Mouse (Mus musculus): ENCODE measurements around the gene Smim20. TPM values are rescaled to one million over a fixed set of nuclear protein-coding genes. Genes with fewer than 3 reads are reported as not detected.

Smim20 gene
- polyA plus RNA-seq, 1 experiment from 2014 or later: 82.0 TPM

GRCm38 (mm10) chr5:53273699-53274430 lies 7.0 kb downstream of the Smim20 start:
- no peak for DNase-seq (ENCODE audit: low spot score)
- no peaks in the 10 kb centered on the region for H3K9me3 ChIP-seq (ENCODE audit: control insufficient read depth, low read length)
- H3K4me2 ChIP-seq (replicated peaks): no peak overlapping the region
- H3K9ac ChIP-seq: no peak overlapping the region
- H3K27ac ChIP-seq: no peak overlapping the region
- H3K4me1 ChIP-seq (replicated peaks; ENCODE audit: control insufficient read depth, insufficient read depth, low read length): peaks cover 28% of the 10 kb centered on the region
- H3K27me3 ChIP-seq (ENCODE audit: control insufficient read depth, insufficient read depth, low read length): no peaks in the 10 kb centered on the region
- 94% methylated on average over 5 of the region's 5 CpGs for WGBS
- peaks cover 12% of the 10 kb centered on the region; the same call in 1 of the 2 replicates for H3K36me3 ChIP-seq (replicated peaks; ENCODE audit: control insufficient read depth, insufficient read depth)
- ATAC-seq (ENCODE audit: low FRiP score): no peak
- H3K4me3 ChIP-seq (replicated peaks; ENCODE audit: low read length): no peak overlapping the region

DNA sequence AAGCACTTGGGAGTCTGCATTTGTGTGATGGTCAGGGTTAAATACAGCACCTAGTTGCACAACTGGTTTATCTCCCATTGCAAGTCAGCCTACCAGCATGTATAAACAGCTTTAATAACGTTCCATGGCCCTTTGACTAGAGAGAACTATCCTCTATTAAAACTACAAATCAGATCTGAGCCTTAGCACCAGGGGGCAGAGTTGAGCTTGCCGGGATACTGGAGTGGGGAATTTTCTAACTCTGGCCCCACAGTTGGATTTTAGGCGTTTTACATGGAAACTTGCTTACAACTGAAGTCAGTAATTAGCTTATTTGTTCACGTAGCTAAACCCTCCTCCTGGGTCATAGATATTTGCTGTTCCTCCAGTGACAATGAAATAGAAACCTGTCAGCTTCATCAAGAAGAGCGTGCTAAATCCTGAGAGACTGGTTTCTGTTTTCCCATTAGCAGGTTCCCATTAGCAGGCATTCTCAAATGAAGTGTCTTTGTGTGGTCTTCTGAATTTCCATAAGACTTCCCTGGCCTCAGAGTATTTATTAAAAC lies 8.0 kb downstream of the Smim20 start:
- Histone ChIP-seq H3K4me3 (replicated peaks; ENCODE audit: low read length) (no peak overlapping the region), H3K4me2 (replicated peaks) (no peak overlapping the region), H3K27me3 (ENCODE audit: control insufficient read depth, insufficient read depth, low read length) (no peaks in the 10 kb centered on the region), H3K9ac (no peak overlapping the region), H3K27ac (no peak overlapping the region), H3K9me3 (ENCODE audit: control insufficient read depth, low read length) (no peaks in the 10 kb centered on the region), H3K36me3 (replicated peaks; ENCODE audit: control insufficient read depth, insufficient read depth) (peaks cover 13% of the 10 kb centered on the region; the same call in 1 of the 2 replicates), H3K4me1 (replicated peaks; ENCODE audit: control insufficient read depth, insufficient read depth, low read length) (peaks cover 28% of the 10 kb centered on the region)
- DNase-seq (ENCODE audit: low spot score) (no peak), ATAC-seq (ENCODE audit: low FRiP score) (no peak)
- 49% methylated on average over 5 of the region's 5 CpGs for WGBS

DNA sequence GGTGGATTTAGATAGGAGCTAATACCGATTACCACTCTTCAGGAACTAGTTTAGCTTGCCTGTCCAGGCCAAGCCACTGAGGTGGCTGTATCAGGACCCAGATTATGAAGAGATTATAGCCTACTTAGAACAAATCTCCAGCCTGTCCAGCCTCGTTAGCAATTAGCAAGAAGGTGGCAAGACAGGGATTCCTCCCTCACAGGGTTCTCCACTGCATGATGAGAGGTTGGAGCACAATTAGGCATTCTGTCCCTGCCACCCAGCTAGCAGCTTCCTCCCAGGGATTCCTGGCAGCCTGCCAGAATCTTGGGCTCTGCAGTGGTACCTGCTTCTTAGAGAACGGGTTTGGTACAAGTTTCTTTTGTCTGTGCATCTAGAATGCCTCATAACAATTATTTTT lies 8.5 kb downstream of the Smim20 start:
- Histone ChIP-seq H3K4me1 (replicated peaks; ENCODE audit: control insufficient read depth, insufficient read depth, low read length) (peaks cover 28% of the 10 kb centered on the region), H3K9me3 (ENCODE audit: control insufficient read depth, low read length) (no peaks in the 10 kb centered on the region), H3K27ac (no peak overlapping the region), H3K4me3 (replicated peaks; ENCODE audit: low read length) (no peak overlapping the region), H3K36me3 (replicated peaks; ENCODE audit: control insufficient read depth, insufficient read depth) (peaks cover 13% of the 10 kb centered on the region; the same call in 1 of the 2 replicates), H3K27me3 (ENCODE audit: control insufficient read depth, insufficient read depth, low read length) (no peaks in the 10 kb centered on the region), H3K4me2 (replicated peaks) (no peak overlapping the region), H3K9ac (no peak overlapping the region)
- peak; percentile 29; the same call in 1 of the 2 replicates for ATAC-seq (ENCODE audit: low FRiP score)
- DNase-seq (ENCODE audit: low spot score): no peak
- WGBS: 59% methylated on average over 3 of the region's 3 CpGs

- Histone ChIP-seq H3K27me3 (ENCODE audit: control insufficient read depth, insufficient read depth, low read length) (no peaks in the 10 kb centered on the region), H3K9me3 (ENCODE audit: control insufficient read depth, low read length) (no peaks in the 10 kb centered on the region), H3K27ac (no peak overlapping the region), H3K4me2 (replicated peaks) (no peak overlapping the region), H3K4me1 (replicated peaks; ENCODE audit: control insufficient read depth, insufficient read depth, low read length) (peaks cover 28% of the 10 kb centered on the region), H3K4me3 (replicated peaks; ENCODE audit: low read length) (no peak overlapping the region), H3K36me3 (replicated peaks; ENCODE audit: control insufficient read depth, insufficient read depth) (peaks cover 13% of the 10 kb centered on the region; the same call in 1 of the 2 replicates), H3K9ac (no peak overlapping the region)
- ATAC-seq (ENCODE audit: low FRiP score) (no peak), DNase-seq (ENCODE audit: low spot score) (no peak)
- WGBS: 59% methylated on average over 5 of the region's 5 CpGs
Measured at GRCm38 (mm10) chr5:53276470-53277022, 9.7 kb downstream of the Smim20 start.

GRCm38 (mm10) chr5:53277716-53278263 lies 10.9 kb downstream of the Smim20 start:
- Histone ChIP-seq H3K36me3 (replicated peaks; ENCODE audit: control insufficient read depth, insufficient read depth) (peaks cover 13% of the 10 kb centered on the region; the same call in 1 of the 2 replicates), H3K27me3 (ENCODE audit: control insufficient read depth, insufficient read depth, low read length) (no peaks in the 10 kb centered on the region), H3K9ac (no peak overlapping the region), H3K4me3 (replicated peaks; ENCODE audit: low read length) (no peak overlapping the region), H3K9me3 (ENCODE audit: control insufficient read depth, low read length) (no peaks in the 10 kb centered on the region), H3K4me2 (replicated peaks) (no peak overlapping the region), H3K27ac (0 out of 2 replicates have a peak overlapping the region, but pooled peaks have one; percentile 26), H3K4me1 (replicated peaks; ENCODE audit: control insufficient read depth, insufficient read depth, low read length) (peaks cover 28% of the 10 kb centered on the region)
- DNase-seq (ENCODE audit: low spot score) (no peak), ATAC-seq (ENCODE audit: low FRiP score) (peak; percentile 77)
- 49% methylated on average over 4 of the region's 4 CpGs for WGBS

DNA sequence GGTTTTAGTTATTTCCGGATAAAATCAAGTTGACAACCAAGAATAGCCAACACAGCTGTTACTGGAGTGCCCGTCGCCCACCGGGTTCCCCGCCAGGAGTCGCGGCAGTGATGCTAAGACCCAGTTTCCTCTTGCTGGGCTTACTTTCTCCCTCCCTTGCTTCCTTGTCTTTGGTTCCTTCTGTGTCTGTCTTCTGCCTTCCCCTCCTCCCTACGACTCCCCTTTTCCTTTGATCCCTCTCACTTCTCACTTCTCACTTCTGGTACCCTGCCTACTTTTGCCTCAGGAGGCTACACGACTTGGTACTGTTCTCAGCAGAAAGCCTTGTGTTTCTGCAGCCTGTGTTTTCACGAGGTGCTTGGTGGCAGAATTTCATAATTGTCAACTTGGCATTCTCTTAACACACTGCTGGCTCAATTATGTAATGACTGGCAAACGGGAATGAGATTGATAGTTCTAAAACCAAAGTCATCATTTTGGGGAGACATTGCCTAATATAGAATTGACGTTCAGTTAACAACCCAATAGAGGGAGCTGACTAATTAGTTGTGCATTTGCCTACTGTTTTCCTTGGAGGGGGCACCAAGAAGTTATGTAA lies 12.4 kb downstream of the Smim20 start:
- Histone ChIP-seq H3K4me2 (replicated peaks) (no peak overlapping the region), H3K27me3 (ENCODE audit: control insufficient read depth, insufficient read depth, low read length) (no peaks in the 10 kb centered on the region), H3K4me1 (replicated peaks; ENCODE audit: control insufficient read depth, insufficient read depth, low read length) (peaks cover 28% of the 10 kb centered on the region), H3K36me3 (replicated peaks; ENCODE audit: control insufficient read depth, insufficient read depth) (peaks cover 13% of the 10 kb centered on the region; the same call in 1 of the 2 replicates), H3K9me3 (ENCODE audit: control insufficient read depth, low read length) (no peaks in the 10 kb centered on the region), H3K4me3 (replicated peaks; ENCODE audit: low read length) (no peak overlapping the region), H3K27ac (no peak overlapping the region), H3K9ac (no peak overlapping the region)
- ATAC-seq (ENCODE audit: low FRiP score) (no peak), DNase-seq (ENCODE audit: low spot score) (no peak)
- 84% methylated on average over 12 of the region's 12 CpGs for WGBS

- Histone ChIP-seq H3K4me2 (replicated peaks) (no peak overlapping the region), H3K4me1 (replicated peaks; ENCODE audit: control insufficient read depth, insufficient read depth, low read length) (peaks cover 8% of the 10 kb centered on the region; the same call in 1 of the 2 replicates), H3K27me3 (ENCODE audit: control insufficient read depth, insufficient read depth, low read length) (no peaks in the 10 kb centered on the region), H3K27ac (no peak overlapping the region), H3K4me3 (replicated peaks; ENCODE audit: low read length) (no peak overlapping the region), H3K9ac (no peak overlapping the region), H3K9me3 (ENCODE audit: control insufficient read depth, low read length) (no peaks in the 10 kb centered on the region), H3K36me3 (replicated peaks; ENCODE audit: control insufficient read depth, insufficient read depth) (peaks cover 13% of the 10 kb centered on the region; the same call in 1 of the 2 replicates)
- WGBS: 90% methylated on average over 4 of the region's 4 CpGs
- no peak for DNase-seq (ENCODE audit: low spot score)
- no peak for ATAC-seq (ENCODE audit: low FRiP score)
Measured at GRCm38 (mm10) chr5:53282487-53282886, 15.6 kb downstream of the Smim20 start.

DNA sequence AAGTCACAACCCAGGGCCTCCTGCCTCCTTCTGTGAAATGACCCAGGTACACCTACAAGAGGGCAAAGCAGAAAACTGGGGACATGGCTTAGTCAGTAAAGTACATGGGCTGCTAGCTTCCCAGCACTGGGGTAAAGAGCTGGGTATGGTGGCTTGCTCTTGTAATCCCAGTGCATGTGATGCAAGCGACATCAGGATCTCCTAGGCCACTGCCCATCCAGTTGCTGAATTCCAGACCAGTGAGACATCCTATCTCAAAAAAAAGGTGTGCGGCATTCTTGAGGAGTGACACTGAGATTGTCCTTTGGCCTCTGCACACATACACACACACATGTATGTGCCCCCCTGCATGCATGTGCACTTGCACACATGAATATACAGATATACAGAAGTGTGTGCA lies 19.5 kb downstream of the Smim20 start:
- no peak for ATAC-seq (ENCODE audit: low FRiP score)
- H3K27ac ChIP-seq: no peak overlapping the region
- H3K9ac ChIP-seq: no peak overlapping the region
- no peak for DNase-seq (ENCODE audit: low spot score)
- no peak overlapping the region for H3K4me2 ChIP-seq (replicated peaks)
- H3K9me3 ChIP-seq (ENCODE audit: control insufficient read depth, low read length): no peaks in the 10 kb centered on the region
- 100% methylated on average over 2 of the region's 2 CpGs for WGBS
- H3K4me3 ChIP-seq (replicated peaks; ENCODE audit: low read length): no peak overlapping the region
- no peaks in the 10 kb centered on the region for H3K4me1 ChIP-seq (replicated peaks; ENCODE audit: control insufficient read depth, insufficient read depth, low read length)
- H3K36me3 ChIP-seq (replicated peaks; ENCODE audit: control insufficient read depth, insufficient read depth): no peaks in the 10 kb centered on the region
- no peaks in the 10 kb centered on the region for H3K27me3 ChIP-seq (ENCODE audit: control insufficient read depth, insufficient read depth, low read length)

GRCm38 (mm10) chr5:53289438-53289837 lies 22.6 kb downstream of the Smim20 start:
- 20% methylated on average over 9 of the region's 9 CpGs for WGBS

More at GRCm38 (mm10) chr5:53289438-53289837, 22.6 kb downstream of the Smim20 start:
- Histone ChIP-seq H3K27me3 (ENCODE audit: control insufficient read depth, insufficient read depth, low read length) (no peaks in the 10 kb centered on the region), H3K9ac (no peak overlapping the region), H3K4me3 (replicated peaks; ENCODE audit: low read length) (no peak overlapping the region), H3K9me3 (ENCODE audit: control insufficient read depth, low read length) (no peaks in the 10 kb centered on the region), H3K27ac (no peak overlapping the region), H3K36me3 (replicated peaks; ENCODE audit: control insufficient read depth, insufficient read depth) (no peaks in the 10 kb centered on the region), H3K4me1 (replicated peaks; ENCODE audit: control insufficient read depth, insufficient read depth, low read length) (no peaks in the 10 kb centered on the region), H3K4me2 (replicated peaks) (no peak overlapping the region)
- no peak for DNase-seq (ENCODE audit: low spot score)
- ATAC-seq (ENCODE audit: low FRiP score): no peak
